Mouse (Mus musculus) right cerebral cortex, postnatal 14 days (tissue): ENCODE data around the gene Hemk1.

Experiments used
- DNase-seq: peaks from one replicate; pipeline ENCODE4 v3.0.0; 2022

The Hemk1 gene

DNA sequence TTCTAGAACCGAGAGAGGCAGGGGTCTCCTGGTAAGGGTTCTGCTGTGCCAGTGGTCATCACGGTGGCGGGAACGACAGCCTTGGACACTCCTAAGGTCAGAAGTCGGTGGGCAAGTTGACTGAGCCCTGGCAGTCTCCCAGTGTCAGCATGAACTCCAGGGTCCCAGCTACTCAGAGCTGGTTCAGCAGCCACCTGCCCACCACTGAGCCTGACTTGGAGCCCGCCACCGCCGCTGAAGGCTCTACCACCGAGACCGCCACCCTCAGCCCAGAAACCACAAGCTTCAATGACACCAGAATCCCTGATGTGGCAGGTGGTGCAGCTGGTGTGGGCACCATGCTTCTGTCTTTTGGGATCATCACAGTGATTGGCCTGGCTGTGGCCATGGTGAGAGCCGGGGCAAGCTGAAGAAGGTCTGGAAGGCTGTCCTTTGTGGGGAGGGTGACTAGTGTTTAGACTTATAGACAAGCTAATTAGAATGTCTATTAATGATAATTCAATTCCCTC lies 4.1 kb upstream of the Hemk1 start:
- no peak for DNase-seq

DNA sequence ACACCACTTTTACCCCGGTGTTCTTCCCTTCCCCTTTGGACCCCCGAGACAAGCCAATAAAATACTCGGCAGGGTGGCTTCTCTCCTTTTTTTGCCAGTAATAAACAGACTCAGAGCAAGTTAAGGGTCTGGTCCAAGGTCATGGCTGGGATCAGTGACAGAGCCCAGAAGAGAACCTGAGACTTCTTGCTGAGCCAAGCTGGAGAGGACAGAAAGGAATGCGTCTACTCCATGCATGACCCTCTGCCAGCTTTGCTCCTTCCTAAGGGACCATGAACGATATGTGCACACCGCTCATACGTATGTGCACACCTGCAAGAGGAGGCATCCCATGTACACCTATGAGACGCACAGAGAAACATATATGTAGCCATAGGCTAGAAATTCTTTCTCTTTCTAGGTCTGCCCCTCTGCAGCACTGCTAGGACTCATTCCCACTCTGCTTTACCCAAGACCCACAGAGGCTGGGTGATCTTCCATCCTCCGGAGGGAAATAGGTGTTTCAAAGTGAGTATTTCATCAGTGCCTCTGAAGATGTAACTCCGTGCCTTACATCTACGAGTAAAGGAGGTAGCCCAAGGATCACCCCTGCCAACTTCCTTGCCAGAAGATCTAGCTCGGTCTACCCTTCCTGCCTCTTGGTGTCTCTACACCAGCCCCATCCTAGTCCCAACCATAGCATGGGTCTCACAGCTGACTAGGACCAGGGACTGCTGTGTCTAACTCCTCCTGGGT lies 2.9 kb upstream of the Hemk1 start:
- DNase-seq: no peak

DNA sequence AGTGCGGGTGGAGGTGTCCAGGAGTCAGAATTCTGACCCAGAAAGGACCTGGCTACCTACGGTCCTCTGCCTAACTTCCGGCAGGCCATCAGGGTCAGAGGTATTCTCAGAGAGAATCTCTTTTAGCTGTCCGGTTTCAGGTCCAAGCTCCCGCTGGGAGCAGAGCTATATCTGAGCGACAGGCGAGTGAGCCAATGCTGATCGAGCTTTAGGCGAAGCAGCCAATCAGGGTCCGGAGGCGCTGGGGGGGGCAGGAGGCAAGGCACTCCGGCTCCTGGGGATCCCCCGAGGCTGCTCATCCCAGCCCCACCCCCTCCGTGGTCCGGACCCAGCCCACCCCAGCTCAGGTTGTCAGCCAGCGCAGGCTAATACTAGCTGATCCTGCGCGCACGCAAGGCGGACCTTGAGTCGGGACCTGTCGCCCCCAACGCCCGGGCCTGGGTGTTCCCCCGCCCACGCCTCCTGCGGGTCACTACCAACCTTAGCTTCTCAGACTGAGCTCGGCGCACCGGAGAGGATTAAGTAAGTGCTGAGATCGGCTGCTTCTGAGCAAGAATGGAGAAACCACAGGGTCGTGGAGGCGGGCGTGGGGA lies 2.2 kb upstream of the Hemk1 start, which contains the start of gene 6430571L13Rik:
Gene 6430571L13Rik, plus strand, starts transcription at position 336 of the 593 bp plus-strand sequence.
- peak; percentile 95 for DNase-seq

DNA sequence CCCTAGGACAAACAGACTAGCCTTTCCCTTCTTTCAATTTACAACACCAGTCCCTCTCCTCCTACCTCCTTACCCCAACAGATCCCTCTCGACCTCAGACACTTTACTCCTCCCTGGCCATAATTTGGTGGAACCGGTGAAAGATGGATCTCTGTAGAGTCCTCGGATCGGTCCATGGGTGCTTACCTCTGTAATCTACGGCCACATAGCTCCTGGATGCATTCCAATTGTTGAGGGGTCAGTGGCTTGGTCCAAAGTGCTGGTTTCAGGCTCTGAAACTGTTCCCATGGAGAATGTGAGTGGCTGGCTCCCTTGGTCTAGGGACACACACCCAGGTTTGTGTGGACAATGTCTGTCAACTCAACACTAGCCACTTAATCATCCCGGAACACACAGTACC lies 1.8 kb downstream of the Hemk1 start:
- no peak for DNase-seq

DNA sequence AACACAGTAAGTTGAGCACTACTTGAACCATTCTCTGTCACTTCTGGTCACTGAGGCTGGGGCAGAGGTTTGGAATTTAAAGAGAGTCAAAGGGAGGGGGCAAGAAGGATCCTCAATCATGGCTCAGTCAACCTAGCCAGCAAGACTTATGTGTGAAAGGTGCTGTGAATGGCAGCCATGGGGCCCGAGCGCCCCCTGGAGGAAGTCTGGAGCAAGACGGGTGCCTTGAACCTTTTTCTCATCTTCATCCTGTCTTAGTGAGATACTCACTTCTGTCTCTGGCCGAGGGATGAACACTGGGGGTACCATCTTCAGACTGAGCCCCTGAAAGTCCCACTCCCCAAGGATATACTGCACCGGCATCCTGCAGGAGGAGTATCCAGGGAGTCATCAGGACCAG lies 2.2 kb downstream of the Hemk1 start:
- peak; percentile 51 for DNase-seq

DNA sequence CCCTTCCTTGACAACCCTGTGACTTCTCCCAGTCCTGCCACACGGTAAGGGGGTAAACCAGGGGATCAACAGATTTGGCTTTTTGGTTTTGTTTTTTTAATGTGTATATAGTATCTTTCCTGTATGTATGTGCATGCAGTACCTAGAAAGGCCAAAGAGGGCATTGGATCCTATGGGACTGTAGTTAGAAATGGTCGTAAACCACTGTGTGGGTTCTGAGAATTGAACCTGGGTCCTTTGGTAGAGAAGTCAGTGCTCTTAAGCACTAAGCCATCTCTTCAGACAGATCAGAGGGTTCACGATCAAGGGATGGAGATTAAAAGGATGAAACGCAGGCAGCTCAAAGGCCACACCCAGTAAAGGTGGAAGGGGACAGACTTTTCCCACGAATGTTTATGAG lies 3.1 kb downstream of the Hemk1 start:
- DNase-seq: no peak

DNA sequence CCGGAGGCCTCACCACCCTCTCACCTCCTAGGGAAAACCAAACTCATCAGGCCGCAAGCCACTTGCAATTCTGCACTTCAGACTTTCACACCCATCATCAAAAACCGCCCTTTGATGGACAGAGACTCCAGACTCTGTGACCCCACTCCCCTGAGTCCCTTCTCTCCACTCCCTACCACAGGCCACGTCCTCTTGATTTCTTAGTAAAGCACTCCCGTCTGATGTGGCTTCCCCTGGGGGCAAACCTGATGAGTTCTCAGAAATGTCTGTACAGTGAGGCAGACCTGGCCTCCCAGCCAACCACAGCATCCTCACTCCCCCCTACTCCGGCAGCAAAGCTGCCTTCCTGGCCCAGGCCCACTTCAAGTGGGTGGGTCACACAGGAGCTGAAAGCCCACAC lies 3.8 kb downstream of the Hemk1 start:
- no peak for DNase-seq

DNA sequence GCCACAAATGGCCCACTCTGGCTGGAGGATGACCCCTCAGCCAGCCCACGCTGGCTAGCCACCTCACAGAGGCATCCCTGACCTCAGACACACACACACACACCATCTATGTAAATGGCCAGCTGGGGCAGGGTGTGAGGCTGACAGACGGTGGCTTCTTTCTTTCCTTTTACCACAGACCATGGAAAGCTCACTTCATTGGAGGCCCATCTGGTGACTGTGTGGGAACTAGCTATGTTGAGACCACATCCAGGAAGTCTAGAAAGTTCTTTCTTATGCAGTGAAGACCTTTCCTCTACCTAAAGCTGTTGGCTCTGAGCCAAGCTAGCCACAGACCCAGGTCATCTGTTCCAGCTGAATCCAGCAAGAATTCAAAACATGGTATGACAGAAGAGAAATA lies 4.5 kb downstream of the Hemk1 start:
- no peak for DNase-seq

DNA sequence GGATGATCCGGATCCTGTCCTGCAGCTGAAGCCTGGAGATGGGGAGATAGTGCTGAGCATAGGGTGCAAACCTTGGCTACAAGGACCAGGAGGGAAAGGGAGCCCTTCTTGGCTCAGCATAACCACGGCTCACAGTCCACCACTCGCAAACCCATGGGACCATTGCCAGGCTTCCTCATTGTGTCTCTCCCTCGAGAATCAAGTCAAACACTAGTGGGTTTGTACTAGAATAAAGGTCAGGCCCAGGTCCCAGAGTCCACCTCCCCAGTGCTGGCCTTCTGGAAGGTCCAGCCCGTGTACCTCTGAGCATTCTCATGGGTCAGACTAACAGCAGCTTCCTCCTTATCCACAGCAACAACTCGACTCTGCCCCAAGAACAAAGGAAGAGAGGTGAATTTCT lies 7.4 kb downstream of the Hemk1 start:
- no peak for DNase-seq

DNA sequence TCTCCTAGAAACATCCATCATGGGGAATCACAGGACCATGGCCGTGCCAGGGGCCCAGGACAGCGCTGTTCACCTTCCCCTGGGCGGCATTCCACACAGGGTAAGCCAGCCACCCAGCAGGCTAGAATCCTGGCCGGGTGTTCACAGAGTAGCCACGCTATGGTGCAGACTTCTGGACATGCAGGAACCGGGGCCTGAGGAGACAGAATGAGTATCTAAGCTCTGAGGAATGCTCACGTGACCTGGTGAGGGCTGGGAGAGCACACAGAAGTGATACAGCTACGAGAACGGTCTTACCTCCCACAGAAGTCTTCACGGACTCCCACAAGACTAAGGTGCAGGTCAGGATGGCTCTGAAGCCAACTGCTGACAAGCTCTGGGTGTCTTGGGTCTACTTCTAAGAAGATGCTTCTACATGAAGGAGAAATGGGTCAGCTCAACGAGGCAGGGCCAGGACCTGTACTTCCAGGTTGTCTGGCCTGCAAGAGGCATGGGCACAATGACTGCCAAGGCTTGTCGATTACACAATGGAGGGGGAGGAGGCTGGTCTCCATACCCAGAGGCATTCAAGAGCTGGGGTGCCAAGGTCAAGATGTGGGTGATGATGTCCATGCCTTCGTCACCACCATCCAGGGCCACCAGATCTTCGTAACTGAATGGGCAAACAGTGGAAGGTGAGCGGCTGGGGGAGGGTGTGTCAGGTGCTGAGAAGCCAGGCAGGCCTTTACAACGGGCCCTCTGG lies 10.1 kb downstream of the Hemk1 start:
- DNase-seq: no peak

DNA sequence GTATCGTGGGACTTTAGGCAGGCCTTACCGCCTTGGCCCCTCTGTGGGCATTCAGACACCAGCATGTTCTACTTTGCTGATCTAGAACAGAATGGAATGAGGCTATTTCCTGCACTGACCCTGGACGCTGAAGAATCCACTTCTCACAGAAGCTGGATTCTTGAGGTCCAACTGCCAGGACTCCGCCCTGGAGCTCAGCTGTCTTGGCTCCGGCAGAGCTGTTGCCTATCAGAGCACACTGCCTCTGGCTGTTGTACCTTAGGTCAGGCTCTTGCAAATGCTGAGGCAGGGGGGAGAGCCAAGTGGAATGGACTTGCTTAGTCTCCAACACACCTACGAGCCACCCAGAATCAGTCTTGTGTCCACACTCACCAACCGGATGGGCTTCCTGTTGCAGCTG lies 12.2 kb downstream of the Hemk1 start:
- no peak for DNase-seq

DNA sequence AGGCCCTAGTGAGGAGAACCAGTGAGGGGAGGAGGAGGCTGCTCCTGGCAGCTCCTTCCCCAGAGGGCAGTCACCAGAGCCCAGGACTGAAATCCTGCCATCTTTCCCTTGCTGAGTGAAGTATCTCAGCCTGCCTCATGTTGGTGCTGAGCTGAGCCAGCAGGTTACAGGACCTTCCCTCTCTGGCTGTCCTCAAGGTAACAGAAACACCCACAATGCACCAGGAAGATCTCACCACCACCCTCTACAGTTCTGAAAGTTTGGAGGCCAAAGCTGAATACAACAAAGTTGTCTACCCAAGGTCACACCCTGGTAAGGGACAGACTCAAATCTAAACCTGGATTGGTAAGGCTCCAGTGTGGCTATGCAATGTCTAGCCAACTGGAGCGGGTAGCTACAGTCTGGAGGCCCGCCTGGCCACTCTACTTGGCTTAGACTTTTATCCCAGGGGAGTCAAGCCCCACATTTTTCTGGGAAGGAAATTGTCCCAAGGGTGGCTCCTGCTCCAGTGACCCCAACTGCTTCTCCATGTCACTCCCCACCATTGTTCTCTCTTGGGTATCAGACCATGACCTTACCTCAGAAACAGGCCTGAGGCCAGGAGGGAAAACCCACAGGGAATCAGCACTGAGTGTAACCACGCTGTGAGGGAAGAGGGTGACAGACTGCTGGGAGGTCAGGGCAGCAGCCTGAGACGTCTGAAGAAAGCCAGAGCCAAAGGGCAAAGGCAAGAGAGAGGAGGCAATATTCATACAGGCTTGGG lies 13.2 kb downstream of the Hemk1 start:
- DNase-seq: no peak

DNA sequence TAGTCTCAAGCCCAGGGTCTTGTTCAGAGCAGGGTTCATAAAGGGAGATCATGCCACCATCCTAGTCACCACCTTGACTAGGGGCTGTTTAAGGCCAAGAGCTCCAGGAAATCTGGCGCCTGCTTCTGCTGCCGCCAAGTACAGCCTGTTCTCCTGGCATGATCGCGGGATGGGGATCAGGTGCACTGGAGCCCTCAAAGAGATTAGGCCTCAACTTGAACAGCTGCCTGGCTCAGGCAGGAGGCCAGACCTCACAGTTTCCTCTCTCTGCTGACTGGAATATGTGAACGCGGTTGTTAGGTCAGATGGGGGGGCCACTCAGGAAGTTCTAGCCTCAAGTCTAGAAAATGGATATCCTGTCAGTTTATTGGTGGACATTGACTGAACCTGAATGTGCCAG lies 14.6 kb downstream of the Hemk1 start:
- DNase-seq: no peak

DNA sequence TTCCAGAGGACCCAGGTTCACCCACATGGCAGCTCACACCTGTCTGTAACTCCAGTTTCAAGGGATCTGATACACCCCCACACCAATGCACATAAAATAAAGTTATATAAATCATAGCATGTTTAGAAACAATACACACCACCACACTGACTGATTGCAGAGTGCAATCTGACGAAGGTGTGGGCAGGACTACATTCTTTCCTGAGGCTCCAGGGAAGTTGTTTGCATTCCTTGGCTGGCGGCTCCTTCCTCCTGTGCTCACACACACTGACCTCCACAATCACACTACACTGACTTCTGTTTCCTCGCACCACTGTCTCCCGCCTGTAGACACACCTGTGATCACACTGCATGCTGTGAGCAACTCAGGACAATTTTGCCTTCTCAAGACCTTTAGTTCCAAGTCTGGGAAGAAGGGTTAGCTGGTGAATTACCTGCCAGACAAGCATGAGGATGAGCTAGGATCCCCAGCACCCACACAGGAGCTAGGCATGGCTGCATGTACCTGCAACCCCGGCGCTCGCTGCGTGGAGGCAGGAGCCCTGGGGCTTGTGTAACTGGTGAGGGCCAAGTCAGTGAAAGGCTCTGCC lies 15.6 kb downstream of the Hemk1 start:
- no peak for DNase-seq

DNA sequence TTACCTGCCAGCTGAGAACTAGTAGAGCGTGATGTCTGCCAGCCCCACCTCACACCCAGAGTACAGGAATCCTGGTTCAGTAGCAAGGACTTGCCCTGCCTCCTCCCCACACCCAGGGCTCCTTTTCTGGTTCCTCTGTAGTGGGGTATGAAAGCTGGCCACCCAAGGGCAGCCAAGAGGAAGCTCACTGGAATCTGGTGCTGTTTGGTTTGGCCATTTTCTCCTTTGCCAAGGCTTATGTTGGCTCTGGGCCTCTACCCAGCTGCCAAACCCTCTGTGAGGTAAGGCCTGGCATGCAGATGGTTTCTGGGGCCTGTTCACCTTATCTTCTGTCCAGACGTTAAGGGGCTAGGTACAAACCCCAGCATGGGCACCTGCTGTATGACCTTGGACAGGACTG lies 22.4 kb downstream of the Hemk1 start:
- DNase-seq: no peak

DNA sequence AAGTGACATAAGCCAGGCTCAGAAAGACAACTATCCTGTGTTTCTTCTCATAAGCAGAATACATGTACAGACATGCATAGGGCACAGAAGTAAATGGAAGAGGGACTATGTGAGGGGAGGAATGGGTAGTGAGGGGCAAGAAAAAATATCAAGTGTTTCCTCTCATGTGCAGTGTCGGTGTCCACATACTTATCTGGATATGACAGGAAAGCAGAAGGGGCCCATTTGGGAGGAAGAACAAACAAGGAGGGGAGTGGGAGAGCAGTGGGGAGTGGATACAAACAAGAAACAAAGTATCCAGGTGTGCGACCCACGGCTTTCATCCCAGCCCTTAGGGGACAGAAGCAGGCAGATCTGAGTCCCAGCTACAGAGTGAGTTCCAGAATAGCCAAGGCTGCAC lies 24.2 kb downstream of the Hemk1 start:
- DNase-seq: no peak

DNA sequence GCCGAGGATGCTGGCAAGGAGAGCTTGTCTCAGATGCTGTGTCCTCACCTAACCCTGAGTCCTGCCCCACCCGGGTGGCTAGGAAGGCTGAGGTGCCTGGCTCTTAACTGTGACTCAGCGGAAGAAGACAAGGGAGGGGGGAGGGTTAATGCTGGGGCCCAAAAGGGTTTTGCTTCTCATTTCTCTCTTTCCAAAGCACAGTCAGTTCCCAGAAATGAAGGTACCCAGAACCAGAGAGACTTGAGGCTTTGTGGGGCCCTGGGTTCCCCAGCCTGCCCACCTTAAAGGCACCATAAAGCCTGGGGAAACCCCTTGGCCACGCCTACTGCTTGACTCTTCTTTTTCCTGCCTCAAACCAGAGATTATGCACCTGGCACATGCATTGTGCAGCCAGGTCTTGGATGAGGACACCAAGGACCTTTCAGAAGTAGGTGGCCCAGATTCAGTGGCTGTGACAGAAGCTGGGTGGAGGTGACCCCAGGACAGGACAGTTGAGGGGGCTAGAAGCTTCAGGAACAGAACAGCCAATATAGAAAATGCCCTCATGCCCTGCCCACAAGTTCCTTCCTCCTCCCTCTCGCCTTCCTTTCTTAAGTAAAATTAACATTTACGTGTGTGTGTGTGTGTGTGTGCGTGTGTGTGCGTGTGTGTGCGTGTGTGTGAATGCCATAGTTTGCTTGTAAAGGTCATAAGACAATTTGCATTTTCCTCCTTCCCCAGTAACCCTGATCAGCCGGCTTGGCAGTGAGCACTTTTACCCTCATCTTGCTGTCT lies 25.2 kb downstream of the Hemk1 start:
- no peak for DNase-seq

DNA sequence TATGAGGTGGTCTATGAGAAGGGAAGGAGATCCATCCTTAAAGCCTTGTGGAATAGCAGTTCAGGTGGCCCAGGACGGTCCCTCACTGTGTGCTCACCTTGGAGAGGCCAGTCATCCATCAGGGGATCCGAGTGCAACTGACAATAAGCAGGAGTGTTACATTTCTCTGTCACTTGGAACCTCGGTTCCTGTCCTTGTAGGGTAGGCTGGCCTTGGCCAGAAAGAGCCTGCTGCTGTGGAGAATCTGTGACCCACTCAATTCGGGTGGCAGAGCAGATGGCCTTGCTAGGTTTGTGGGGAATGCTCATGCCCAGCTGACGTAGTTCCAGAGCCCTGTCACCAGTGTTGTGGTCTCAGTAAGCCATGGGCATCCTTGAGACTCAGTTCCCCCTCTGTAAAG lies 28.6 kb downstream of the Hemk1 start:
- no peak for DNase-seq

DNA sequence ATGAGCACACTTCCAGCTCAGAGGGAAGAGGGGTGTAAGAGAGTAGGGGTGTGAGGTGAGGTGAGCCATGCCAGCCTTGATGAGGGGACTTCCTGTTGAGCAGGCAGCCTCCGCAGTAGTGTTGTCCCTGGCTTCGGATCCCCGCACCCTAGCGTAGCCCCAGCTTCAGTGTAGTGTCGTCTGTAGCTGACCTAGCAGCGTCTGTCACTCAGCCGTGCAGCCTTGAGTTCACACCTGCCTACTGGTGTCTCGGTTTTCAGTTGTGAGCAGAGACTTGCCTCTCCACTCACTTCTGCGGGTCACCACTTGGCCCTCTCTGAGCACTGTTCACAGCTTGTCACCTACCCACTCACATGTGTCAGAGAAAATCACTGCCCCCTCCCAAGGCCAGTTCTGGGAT lies 29.0 kb downstream of the Hemk1 start:
- no peak for DNase-seq

DNA sequence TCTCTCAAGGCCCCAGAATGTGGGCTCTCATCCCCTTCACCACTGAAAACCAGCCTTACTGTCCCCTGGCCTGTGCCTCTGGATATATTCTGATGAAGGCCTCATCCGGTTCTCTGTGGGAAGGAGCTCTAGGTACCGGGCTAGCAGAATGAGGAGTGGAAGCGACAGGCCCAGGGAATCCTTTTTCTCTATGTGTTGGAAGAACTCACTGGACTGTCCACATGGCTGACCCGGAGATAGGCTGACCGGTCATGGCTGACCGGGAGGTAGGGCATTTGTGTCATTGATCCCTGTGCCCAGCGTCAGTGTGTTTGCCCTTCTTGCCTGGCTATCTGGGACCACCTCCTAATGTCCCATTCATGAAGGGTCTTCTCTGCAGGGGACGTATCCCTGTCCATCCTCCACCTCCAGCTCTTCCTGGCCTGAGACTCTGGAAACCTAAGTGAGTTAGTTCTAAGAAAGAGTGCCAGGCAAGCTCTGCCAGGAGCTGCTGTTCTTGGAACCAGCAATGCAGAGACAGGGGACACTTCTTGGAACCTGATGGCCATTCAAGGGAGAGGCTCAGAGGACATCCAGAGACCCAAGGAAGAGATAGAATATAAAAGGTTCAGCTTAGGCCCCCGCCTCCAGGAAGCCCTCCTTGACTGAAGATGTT lies 29.7 kb downstream of the Hemk1 start:
- no peak for DNase-seq

DNA sequence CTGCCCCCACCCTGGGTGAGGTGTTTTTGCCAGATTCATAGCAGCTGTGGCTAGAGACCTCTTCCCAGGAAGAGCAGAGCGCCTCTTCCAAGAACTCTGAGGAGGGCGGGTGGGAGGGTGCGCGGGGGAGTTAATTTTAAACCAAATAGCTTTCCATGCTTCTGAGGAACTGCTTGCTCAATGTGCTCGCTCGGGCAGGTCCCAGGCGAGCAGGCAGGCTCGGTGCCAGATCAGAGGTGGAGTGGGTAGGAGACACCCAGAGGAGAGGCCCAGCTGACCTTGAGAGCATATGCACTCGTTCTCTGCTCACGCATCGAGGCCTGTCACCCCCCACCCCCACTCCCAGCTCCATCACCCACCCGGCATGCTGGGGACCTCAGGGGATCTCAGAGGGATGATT lies 30.3 kb downstream of the Hemk1 start:
- no peak for DNase-seq
